Mouse (Mus musculus) intestine, embryonic 15.5 days (tissue): ENCODE data around the gene Gm6525. TPM values are rescaled to one million over a fixed set of nuclear protein-coding genes. Genes with fewer than 3 reads are reported as not detected.

ENCODE experiments used
- ATAC-seq: fragments of 200-750 bp; cut with Nextera tagmentation; 2 replicates; pipeline ENCODE4 v1.8.0; 2017; ENCODE audit warnings: moderate TSS enrichment, moderate library complexity
- H3K27ac ChIP-seq: fragments of 300-500 bp; sonication (generic); 2 replicates; pipeline ENCODE4 v1.5.1; 2015; ENCODE audit warnings: mild to moderate bottlenecking, inconsistent platforms
- H3K27me3 ChIP-seq: fragments of 300-500 bp; sonication (generic); replicated peaks from 2 replicates; pipeline ENCODE4 v1.6.1; 2015; ENCODE audit warnings: inconsistent platforms
- H3K36me3 ChIP-seq: fragments of 300-500 bp; sonication (generic); 2 replicates; pipeline ENCODE4 v1.6.1; 2015; ENCODE audit warnings: inconsistent platforms
- H3K4me1 ChIP-seq: fragments of 300-500 bp; sonication (generic); replicated peaks from 2 replicates; pipeline ENCODE4 v1.6.1; 2015; ENCODE audit warnings: inconsistent platforms
- H3K4me2 ChIP-seq: fragments of 300-500 bp; sonication (generic); replicated peaks from 2 replicates; pipeline ENCODE4 v1.6.1; 2015; ENCODE audit warnings: mild to moderate bottlenecking, inconsistent platforms
- H3K4me3 ChIP-seq: fragments of 300-500 bp; sonication (generic); replicated peaks from 2 replicates; pipeline ENCODE4 v1.5.1; 2015; ENCODE audit warnings: inconsistent platforms
- H3K9ac ChIP-seq: fragments of 300-500 bp; sonication (generic); 2 replicates; pipeline ENCODE4 v1.6.1; 2015; ENCODE audit warnings: inconsistent platforms
- H3K9me3 ChIP-seq: fragments of 300-500 bp; sonication (generic); 2 replicates; pipeline ENCODE4 v1.6.1; 2016; ENCODE audit warnings: inconsistent platforms
- WGBS: fragments of 180-500 bp; shearing (Covaris S2); methylation state at CpG from one replicate; pipeline ENCODE4 v1.1.7; 2015; 5-methylcytosine and 5-hydroxymethylcytosine counted together
- polyA plus RNA-seq: library from polyadenylated mRNA; unstranded; fragments of >200 nt; fragmentation: Nextera tagmentation; extraction: Ambion mirVana; gene quantifications from 2 replicates; pipeline ENCODE4 v1.2.1, GENCODE M21; 2015

The Gm6525 gene
- polyA plus RNA-seq, 1 experiment from 2014 or later, result 1.2 TPM

GRCm38 (mm10) chr3:84154721-84155141 lies 19.2 kb upstream of the Gm6525 start:
- Histone ChIP-seq H3K36me3 (no peaks in the 10 kb centered on the region), H3K27ac (no peak overlapping the region), H3K4me2 (peak overlapping the region; percentile 99), H3K4me3 (peak overlapping the region; percentile 63), H3K4me1 (0 out of 2 replicates have a peak, but pooled peaks cover 2% of the 10 kb centered on the region), H3K27me3 (no peaks in the 10 kb centered on the region), H3K9ac (no peak overlapping the region), H3K9me3 (no peaks in the 10 kb centered on the region)
- WGBS, result 13% methylated on average over 12 of the region's 12 CpGs
- ATAC-seq, result no peak

DNA sequence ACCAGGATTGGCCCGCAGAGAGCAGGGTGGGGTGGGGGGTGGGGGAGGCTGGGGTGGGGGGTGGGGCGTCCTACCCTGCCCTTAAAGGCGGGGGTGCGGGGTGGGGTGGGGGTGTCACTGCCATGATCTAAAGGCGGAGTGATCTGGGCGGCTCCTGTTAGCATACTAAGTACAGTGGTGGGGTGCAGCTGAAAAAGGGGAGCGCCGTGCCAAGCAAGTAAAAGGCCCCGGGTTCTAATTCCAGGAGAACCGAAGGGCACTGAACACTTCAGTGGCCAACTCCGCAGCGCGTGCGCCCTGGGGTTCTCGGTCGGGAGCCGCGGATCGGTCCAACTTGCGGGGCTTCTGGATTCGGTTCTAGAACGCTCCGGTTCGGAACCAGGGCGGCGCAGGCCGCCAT lies 18.8 kb upstream of the Gm6525 start:
- H3K4me2 ChIP-seq, result peak overlapping the region; percentile 99
- ATAC-seq, result peak; percentile 68
- peak overlapping the region; percentile 82 for H3K9ac ChIP-seq
- no peaks in the 10 kb centered on the region for H3K36me3 ChIP-seq
- H3K4me3 ChIP-seq, result peak overlapping the region; percentile 63
- H3K9me3 ChIP-seq, result no peaks in the 10 kb centered on the region
- H3K27me3 ChIP-seq, result no peaks in the 10 kb centered on the region
- H3K27ac ChIP-seq, result peak overlapping the region; percentile 83
- 0 out of 2 replicates have a peak, but pooled peaks cover 2% of the 10 kb centered on the region for H3K4me1 ChIP-seq
- 2% methylated on average over 26 of the region's 27 CpGs for WGBS

DNA sequence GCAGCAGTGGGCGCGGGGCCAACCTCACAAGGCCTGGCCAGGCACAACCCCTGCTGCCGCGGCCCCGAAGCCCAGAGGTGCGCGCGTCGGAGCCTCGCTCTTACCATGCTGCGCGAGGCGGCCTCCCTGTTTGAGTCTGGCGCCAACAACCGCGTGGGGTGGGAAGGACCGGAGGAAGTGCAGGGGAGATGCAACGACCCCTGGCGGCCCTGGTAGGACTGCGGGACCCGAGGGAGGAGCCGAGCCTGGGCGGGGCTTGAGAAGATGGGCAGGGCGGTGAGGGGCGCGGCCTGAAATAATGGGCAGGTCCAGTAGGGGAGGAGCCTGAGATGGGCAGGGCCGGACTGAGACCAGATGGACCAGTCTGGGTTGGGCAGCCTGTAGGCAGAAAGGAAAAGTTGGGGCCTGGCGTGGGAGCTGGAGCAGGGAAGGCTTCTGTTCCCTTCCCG lies 18.3 kb upstream of the Gm6525 start, which contains the start of gene Mnd1:
Mnd1 (minus strand) TSS at position 229 of the 449 bp plus-strand sequence.
- Histone ChIP-seq H3K4me1 (0 out of 2 replicates have a peak, but pooled peaks cover 2% of the 10 kb centered on the region), H3K27ac (peak within 1 kb of the TSS; percentile 83), H3K36me3 (no peaks in the 10 kb centered on the region), H3K27me3 (no peaks in the 10 kb centered on the region), H3K9ac (peak within 1 kb of the TSS; percentile 82), H3K4me3 (peak within 1 kb of the TSS; percentile 63), H3K9me3 (no peaks in the 10 kb centered on the region), H3K4me2 (peak within 1 kb of the TSS; percentile 99)
- peak; percentile 99 for ATAC-seq
- under 1% methylated on average over 29 of the region's 29 CpGs for WGBS

DNA sequence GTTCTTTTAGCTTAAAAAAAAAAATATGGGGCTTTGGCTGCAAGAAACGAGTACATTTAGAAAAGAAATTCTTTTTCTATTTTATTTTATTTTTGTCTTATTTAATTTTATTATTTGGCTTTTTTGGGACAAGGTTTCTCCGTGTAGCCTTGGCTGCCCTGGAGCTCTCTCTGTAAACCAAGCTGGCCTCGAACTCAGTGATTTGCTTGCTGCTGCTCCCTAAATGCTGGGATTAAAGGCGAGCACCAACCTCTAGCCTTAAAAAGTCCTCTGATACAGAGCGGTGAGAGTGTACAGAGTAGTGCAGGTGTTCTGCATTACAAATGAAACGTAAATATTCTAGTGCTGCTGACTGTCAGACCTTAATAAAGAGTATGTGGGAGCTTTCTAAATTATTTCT lies 17.8 kb upstream of the Gm6525 start:
- Histone ChIP-seq H3K4me2 (peak overlapping the region; percentile 99), H3K4me1 (0 out of 2 replicates have a peak, but pooled peaks cover 2% of the 10 kb centered on the region), H3K27ac (no peak overlapping the region), H3K9me3 (no peaks in the 10 kb centered on the region), H3K4me3 (no peak overlapping the region), H3K27me3 (no peaks in the 10 kb centered on the region), H3K9ac (no peak overlapping the region; the same call in 1 of the 2 replicates), H3K36me3 (no peaks in the 10 kb centered on the region)
- 47% methylated on average over 6 of the region's 6 CpGs for WGBS
- ATAC-seq, result no peak

DNA sequence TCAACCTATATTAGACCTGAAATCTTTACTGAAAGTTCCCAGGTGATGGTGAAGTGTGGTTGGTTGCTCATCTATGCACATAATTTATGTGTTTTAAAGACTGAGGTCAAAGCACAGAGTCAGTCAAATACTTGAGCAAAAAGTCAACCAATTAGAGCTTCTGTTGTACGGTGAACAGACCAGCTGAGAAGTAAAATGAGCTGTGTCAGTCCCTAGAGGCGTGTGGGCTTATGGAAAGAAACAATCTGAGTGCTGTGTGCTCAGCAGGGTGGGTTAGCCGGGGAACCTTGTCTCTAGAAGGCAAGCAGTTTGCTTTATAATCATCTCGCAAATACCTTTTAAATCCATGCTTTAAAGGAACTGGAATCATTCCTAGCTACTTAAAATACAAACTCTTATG lies 16.9 kb upstream of the Gm6525 start:
- Histone ChIP-seq H3K27me3 (no peaks in the 10 kb centered on the region), H3K27ac (no peak overlapping the region), H3K9me3 (no peaks in the 10 kb centered on the region), H3K9ac (no peak overlapping the region), H3K4me3 (no peak overlapping the region), H3K36me3 (no peaks in the 10 kb centered on the region), H3K4me1 (0 out of 2 replicates have a peak, but pooled peaks cover 2% of the 10 kb centered on the region), H3K4me2 (no peak overlapping the region)
- no peak for ATAC-seq
- WGBS, result 59% methylated on average over 4 of the region's 4 CpGs

GRCm38 (mm10) chr3:84157559-84158350 lies 16.1 kb upstream of the Gm6525 start:
- Histone ChIP-seq H3K36me3 (no peaks in the 10 kb centered on the region), H3K9me3 (no peaks in the 10 kb centered on the region), H3K4me3 (no peak overlapping the region), H3K4me1 (0 out of 2 replicates have a peak, but pooled peaks cover 2% of the 10 kb centered on the region), H3K27ac (no peak overlapping the region), H3K4me2 (no peak overlapping the region), H3K27me3 (no peaks in the 10 kb centered on the region), H3K9ac (no peak overlapping the region)
- no peak for ATAC-seq
- 78% methylated on average over 4 of the region's 4 CpGs for WGBS

- Histone ChIP-seq H3K9ac (no peak overlapping the region), H3K4me1 (no peaks in the 10 kb centered on the region), H3K27me3 (no peaks in the 10 kb centered on the region), H3K27ac (no peak overlapping the region), H3K4me3 (no peak overlapping the region), H3K9me3 (no peaks in the 10 kb centered on the region), H3K36me3 (no peaks in the 10 kb centered on the region; the same call in 1 of the 2 replicates), H3K4me2 (no peak overlapping the region)
- no peak for ATAC-seq
- 94% methylated on average over 3 of the region's 3 CpGs for WGBS
Measured at GRCm38 (mm10) chr3:84165391-84165790, 8.5 kb upstream of the Gm6525 start.

DNA sequence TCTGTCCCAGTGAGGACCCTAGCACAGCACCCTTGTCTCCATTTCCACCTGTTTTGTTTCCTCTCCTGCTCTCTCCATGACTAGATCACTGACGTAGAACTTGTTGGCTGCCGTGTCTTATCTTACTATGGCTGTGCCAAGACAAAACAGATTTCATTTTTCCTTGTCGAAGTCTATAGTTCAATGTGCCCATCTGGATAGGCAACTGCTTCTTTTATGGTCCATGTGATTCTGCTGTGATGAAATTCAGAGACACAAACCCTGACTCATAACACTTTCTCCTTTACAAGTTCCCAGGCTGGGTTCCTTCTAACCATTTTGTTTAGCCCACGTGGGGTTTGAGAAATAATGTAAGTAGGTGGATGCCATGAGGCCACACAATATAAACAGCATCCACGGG lies 7.8 kb upstream of the Gm6525 start:
- Histone ChIP-seq H3K27me3 (no peaks in the 10 kb centered on the region), H3K9ac (no peak overlapping the region), H3K4me2 (no peak overlapping the region), H3K4me1 (no peaks in the 10 kb centered on the region), H3K9me3 (no peaks in the 10 kb centered on the region), H3K27ac (no peak overlapping the region), H3K4me3 (no peak overlapping the region), H3K36me3 (no peaks in the 10 kb centered on the region; the same call in 1 of the 2 replicates)
- ATAC-seq, result no peak
- WGBS, result 89% methylated on average over 5 of the region's 5 CpGs

DNA sequence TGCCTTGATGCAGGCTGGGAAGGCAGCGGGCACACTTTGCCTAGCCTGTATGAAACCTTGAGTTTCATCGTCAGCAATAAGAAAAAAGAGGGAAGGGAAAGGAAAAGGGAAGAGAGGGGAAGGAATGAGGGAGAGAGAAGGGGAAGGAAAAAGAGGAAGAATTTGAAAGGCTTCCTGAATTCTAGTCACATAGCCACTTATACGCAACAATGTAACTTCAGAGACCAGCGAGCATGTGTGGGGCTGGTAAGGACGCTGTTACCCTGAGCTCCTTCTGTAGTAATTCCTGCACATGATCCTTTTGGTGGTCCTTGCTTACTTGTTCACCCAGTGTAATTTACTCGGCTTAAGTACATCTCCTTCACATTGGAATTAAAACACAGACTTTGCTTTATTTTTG lies 5.0 kb upstream of the Gm6525 start:
- H3K4me2 ChIP-seq, result no peak overlapping the region
- no peak for ATAC-seq
- no peaks in the 10 kb centered on the region; the same call in 1 of the 2 replicates for H3K36me3 ChIP-seq

DNA sequence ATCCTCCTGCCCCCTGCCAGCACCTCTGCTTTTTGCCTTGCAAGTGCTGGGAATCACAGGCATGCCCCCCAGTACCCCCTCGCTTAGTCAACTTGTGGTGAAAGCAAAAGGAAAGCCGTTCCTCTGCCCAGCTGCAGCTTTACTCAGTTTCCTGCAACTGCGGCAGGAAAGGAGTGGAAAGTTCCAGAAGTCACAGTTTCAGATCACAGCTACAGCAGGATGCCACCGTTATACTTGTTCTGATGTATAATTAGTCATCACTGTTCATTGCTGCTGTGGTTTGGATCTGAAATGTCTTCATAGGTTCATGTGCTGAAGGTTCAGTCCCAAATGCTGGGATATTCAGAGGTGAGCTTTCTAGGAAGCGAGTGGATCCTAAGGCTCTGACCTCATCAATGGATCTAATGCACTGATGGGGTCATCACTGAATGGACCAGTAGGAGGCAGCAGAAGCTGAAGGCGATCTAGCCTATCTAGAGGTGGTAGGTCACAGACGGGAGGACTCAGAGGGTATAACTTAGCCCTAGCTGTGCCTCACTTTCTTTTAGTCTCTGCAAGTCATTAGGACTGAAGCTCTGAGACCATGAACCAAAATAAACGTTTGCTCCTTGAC lies 4.4 kb upstream of the Gm6525 start:
- no peaks in the 10 kb centered on the region; the same call in 1 of the 2 replicates for H3K36me3 ChIP-seq
- no peak overlapping the region for H3K4me3 ChIP-seq
- no peaks in the 10 kb centered on the region for H3K9me3 ChIP-seq
- no peak overlapping the region for H3K9ac ChIP-seq
- no peak overlapping the region for H3K4me2 ChIP-seq
- no peaks in the 10 kb centered on the region for H3K27me3 ChIP-seq
- H3K27ac ChIP-seq, result no peak overlapping the region
- H3K4me1 ChIP-seq, result no peaks in the 10 kb centered on the region
- ATAC-seq, result no peak
- 75% methylated on average over 8 of the region's 8 CpGs for WGBS

More for the DNA sequence above, 5.0 kb upstream of the Gm6525 start:
- no peak overlapping the region for H3K9ac ChIP-seq
- no peak overlapping the region for H3K4me3 ChIP-seq
- H3K9me3 ChIP-seq, result no peaks in the 10 kb centered on the region
- WGBS, result 93% methylated on average over 6 of the region's 6 CpGs
- no peaks in the 10 kb centered on the region for H3K4me1 ChIP-seq
- H3K27me3 ChIP-seq, result no peaks in the 10 kb centered on the region
- no peak overlapping the region for H3K27ac ChIP-seq

DNA sequence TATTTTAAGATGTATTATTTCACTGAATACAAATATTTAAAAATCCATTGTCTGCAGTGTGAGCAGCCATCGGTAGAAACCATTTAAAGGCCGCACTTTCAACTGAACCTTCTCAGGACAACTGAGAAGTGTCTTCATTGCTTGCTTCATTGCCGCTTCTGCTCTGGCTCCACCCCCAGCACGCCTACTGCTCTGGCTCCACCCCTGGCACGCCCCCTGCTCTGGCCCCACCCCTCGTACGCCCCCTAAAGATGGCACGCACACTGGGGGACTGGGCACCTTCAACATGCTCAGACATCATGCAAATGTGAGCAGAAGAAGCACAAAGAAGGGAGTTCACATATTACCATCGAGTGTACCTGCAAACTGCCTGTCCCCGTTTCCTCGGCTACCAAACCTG lies 1.5 kb upstream of the Gm6525 start:
- no peak overlapping the region for H3K27ac ChIP-seq
- no peaks in the 10 kb centered on the region for H3K4me1 ChIP-seq
- H3K4me2 ChIP-seq, result no peak overlapping the region
- no peaks in the 10 kb centered on the region for H3K27me3 ChIP-seq
- H3K9ac ChIP-seq, result no peak overlapping the region
- WGBS, result 42% methylated on average over 11 of the region's 11 CpGs
- no peak overlapping the region for H3K4me3 ChIP-seq
- no peaks in the 10 kb centered on the region for H3K9me3 ChIP-seq
- ATAC-seq, result no peak
- no peaks in the 10 kb centered on the region for H3K36me3 ChIP-seq
